Mouse (Mus musculus) spleen, postnatal 0 days (tissue): ENCODE data around the gene A730009L09Rik. TPM values are rescaled to one million over a fixed set of nuclear protein-coding genes. Genes with fewer than 3 reads are reported as not detected.

Source experiments
- polyA plus RNA-seq: library from polyadenylated mRNA; unstranded; fragments of >200 nt; fragmentation: Nextera tagmentation; extraction: Ambion mirVana; gene quantifications from 2 replicates; pipeline ENCODE4 v1.2.1, GENCODE M21; 2015

A730009L09Rik gene
- polyA plus RNA-seq: not detected in 2 replicates

GRCm38 (mm10) chr16:84514821-84515220 lies at the start of gene A730009L09Rik:
Gene A730009L09Rik, plus strand, starts transcription at chr16:84515121.

Other genes starting within 250 kb of the A730009L09Rik start
- 21.3 and 22.7 TPM in 2 replicates for gene Mrpl39, start 220.6 kb downstream of the A730009L09Rik start, polyA plus RNA-seq